Mouse (Mus musculus) erythroblast, embryonic 14.5 days (primary cell): ENCODE measurements around the gene Tubgcp2.

Experiments
- GATA1 ChIP-seq: IDR thresholded peaks from 2 replicates; pipeline ENCODE4 v1.6.1; 2012; ENCODE audit warnings: low read length, inconsistent platforms, mixed read lengths
- TAL1 ChIP-seq: IDR thresholded peaks from 3 replicates; pipeline ENCODE4 v1.6.1; 2012; ENCODE audit warnings: low read length, inconsistent platforms, mixed read lengths

GRCm38 (mm10) chr7:139994202-139994601 is 42.3 kb downstream of the Tubgcp2 start:
- TF ChIP-seq GATA1 (no peak), TAL1 (no peak)
